Mouse (Mus musculus) intestine, postnatal 0 days (tissue): ENCODE data around the gene Lgr5. TPM values are rescaled to one million over a fixed set of nuclear protein-coding genes. Genes with fewer than 3 reads are reported as not detected.

Experiments used
- ATAC-seq: fragments of 200-750 bp; cut with Nextera tagmentation; 2 replicates; pipeline ENCODE4 v1.8.0; 2017; ENCODE audit warnings: mild to moderate bottlenecking, moderate TSS enrichment, moderate library complexity
- H3K27ac ChIP-seq: fragments of 300-500 bp; sonication (generic); 2 replicates; pipeline ENCODE4 v1.5.1; 2014; ENCODE audit warnings: mild to moderate bottlenecking, low read depth, low read length, moderate library complexity
- H3K27me3 ChIP-seq: fragments of 300-500 bp; sonication (generic); replicated peaks from 2 replicates; pipeline ENCODE4 v1.6.1; 2014; ENCODE audit warnings: low read length, mixed read lengths; ENCODE audit not compliant: control insufficient read depth, insufficient read depth
- H3K36me3 ChIP-seq: fragments of 300-500 bp; sonication (generic); 2 replicates; pipeline ENCODE4 v1.6.1; 2014; ENCODE audit warnings: mild to moderate bottlenecking, moderate library complexity; ENCODE audit not compliant: control insufficient read depth, insufficient read depth
- H3K4me1 ChIP-seq: fragments of 300-500 bp; sonication (generic); replicated peaks from 2 replicates; pipeline ENCODE4 v1.6.1; 2014; ENCODE audit warnings: antibody characterized with exemption, low read length, mixed read lengths; ENCODE audit not compliant: control insufficient read depth, insufficient read depth
- H3K4me2 ChIP-seq: fragments of 300-500 bp; sonication (generic); replicated peaks from 2 replicates; pipeline ENCODE4 v1.6.1; 2014; ENCODE audit warnings: low read depth, mild to moderate bottlenecking, moderate library complexity
- H3K4me3 ChIP-seq: fragments of 300-500 bp; sonication (generic); 2 replicates; pipeline ENCODE4 v1.5.1; 2014; ENCODE audit warnings: low read depth, low read length
- H3K9ac ChIP-seq: fragments of 300-500 bp; sonication (generic); 2 replicates; pipeline ENCODE4 v1.6.1; 2014; ENCODE audit warnings: mild to moderate bottlenecking, low read depth, low read length
- H3K9me3 ChIP-seq: fragments of 300-500 bp; sonication (generic); 2 replicates; pipeline ENCODE4 v1.6.1; 2016; ENCODE audit warnings: mixed run types; ENCODE audit not compliant: control insufficient read depth
- CTCF ChIP-seq: sonication (generic); IDR thresholded peaks from 2 replicates; pipeline ENCODE4 v1.5.1; 2016; ENCODE audit warnings: low read depth, mild to moderate bottlenecking, control low read depth, antibody characterized with exemption, moderate library complexity
- WGBS: fragments of 180-500 bp; shearing (Covaris S2); extraction: QIAGEN DNeasy Blood & Tissue Kit; methylation state at CpG from one replicate; pipeline ENCODE4 v1.1.7; 2014; 5-methylcytosine and 5-hydroxymethylcytosine counted together
- polyA plus RNA-seq: library from polyadenylated mRNA; unstranded; fragments of >200 nt; fragmentation: Nextera tagmentation; extraction: Ambion mirVana; gene quantifications from 2 replicates; pipeline ENCODE4 v1.2.1, GENCODE M21; 2015

Gene Lgr5
- polyA plus RNA-seq, 1 experiment from 2014 or later: 2.5 TPM

GRCm38 (mm10) chr10:115585491-115586245 is 1.9 kb downstream of the Lgr5 start:
- no peak for ATAC-seq
- peak overlapping the region; percentile 51 for H3K4me3 ChIP-seq
- H3K27ac ChIP-seq: no peak overlapping the region
- TF ChIP-seq CTCF: no peak
- H3K9me3 ChIP-seq: no peaks in the 10 kb centered on the region
- peak overlapping the region; percentile 85 for H3K4me2 ChIP-seq
- no peak overlapping the region for H3K9ac ChIP-seq
- H3K4me1 ChIP-seq: no peaks in the 10 kb centered on the region; the same call in 1 of the 2 replicates
- peaks cover 19% of the 10 kb centered on the region; the same call in 1 of the 2 replicates for H3K27me3 ChIP-seq
- 3% methylated on average over 21 of the region's 21 CpGs for WGBS
- no peaks in the 10 kb centered on the region for H3K36me3 ChIP-seq

GRCm38 (mm10) chr10:115584656-115585055 is 2.9 kb downstream of the Lgr5 start:
- no peaks in the 10 kb centered on the region for H3K9me3 ChIP-seq
- no peak overlapping the region; the same call in 1 of the 2 replicates for H3K4me3 ChIP-seq
- TF ChIP-seq CTCF: no peak
- peaks cover 19% of the 10 kb centered on the region; the same call in 1 of the 2 replicates for H3K27me3 ChIP-seq
- H3K36me3 ChIP-seq: no peaks in the 10 kb centered on the region
- ATAC-seq: no peak
- no peak overlapping the region for H3K9ac ChIP-seq
- H3K4me2 ChIP-seq: 0 out of 2 replicates have a peak overlapping the region, but pooled peaks have one; percentile 85
- H3K27ac ChIP-seq: no peak overlapping the region
- WGBS: 38% methylated on average over 14 of the region's 14 CpGs
- H3K4me1 ChIP-seq: peaks cover 2% of the 10 kb centered on the region; the same call in 1 of the 2 replicates

- 83% methylated on average over 3 of the region's 3 CpGs for WGBS
- Histone ChIP-seq H3K27ac (no peak overlapping the region), H3K4me1 (peaks cover 2% of the 10 kb centered on the region; the same call in 1 of the 2 replicates), H3K9ac (no peak overlapping the region), H3K4me2 (no peak overlapping the region), H3K4me3 (no peak overlapping the region), H3K36me3 (no peaks in the 10 kb centered on the region), H3K27me3 (peaks cover 19% of the 10 kb centered on the region; the same call in 1 of the 2 replicates), H3K9me3 (no peaks in the 10 kb centered on the region)
- no peak for ATAC-seq
- no peak for TF ChIP-seq CTCF
Measured at GRCm38 (mm10) chr10:115583071-115583470, 4.5 kb downstream of the Lgr5 start.

GRCm38 (mm10) chr10:115581971-115582370 is 5.6 kb downstream of the Lgr5 start:
- WGBS: 76% methylated on average over 9 of the region's 9 CpGs
- TF ChIP-seq CTCF: no peak
- Histone ChIP-seq H3K9ac (no peak overlapping the region), H3K27ac (no peak overlapping the region), H3K36me3 (no peaks in the 10 kb centered on the region), H3K4me2 (no peak overlapping the region), H3K9me3 (no peaks in the 10 kb centered on the region), H3K4me3 (no peak overlapping the region), H3K4me1 (peaks cover 2% of the 10 kb centered on the region; the same call in 1 of the 2 replicates), H3K27me3 (peaks cover 13% of the 10 kb centered on the region; the same call in 1 of the 2 replicates)
- ATAC-seq: no peak

- Histone ChIP-seq H3K4me3 (no peak overlapping the region), H3K4me1 (0 out of 2 replicates have a peak, but pooled peaks cover 2% of the 10 kb centered on the region), H3K9me3 (no peaks in the 10 kb centered on the region), H3K27me3 (no peaks in the 10 kb centered on the region), H3K4me2 (no peak overlapping the region), H3K27ac (no peak overlapping the region), H3K36me3 (no peaks in the 10 kb centered on the region), H3K9ac (no peak overlapping the region)
- WGBS: 53% methylated on average over 7 of the region's 7 CpGs
- no peak for ATAC-seq
- TF ChIP-seq CTCF: no peak
Measured at GRCm38 (mm10) chr10:115579494-115579893, 8.1 kb downstream of the Lgr5 start.

GRCm38 (mm10) chr10:115579076-115579475 is 8.5 kb downstream of the Lgr5 start:
- Histone ChIP-seq H3K4me2 (no peak overlapping the region), H3K4me3 (no peak overlapping the region), H3K9me3 (no peaks in the 10 kb centered on the region), H3K9ac (no peak overlapping the region), H3K4me1 (0 out of 2 replicates have a peak, but pooled peaks cover 2% of the 10 kb centered on the region), H3K27me3 (no peaks in the 10 kb centered on the region), H3K36me3 (no peaks in the 10 kb centered on the region), H3K27ac (no peak overlapping the region)
- 84% methylated on average over 7 of the region's 7 CpGs for WGBS
- no peak for TF ChIP-seq CTCF
- no peak for ATAC-seq
